Mouse (Mus musculus): Measurements from ENCODE around the gene Mtus2.
A peak's percentile ranks its signal among the peaks of the same experiment; 100 is the strongest.
"Not testable (repeated sequence)": the region's sequence is repeated elsewhere in the genome, so short reads cannot be mapped to it uniquely, and the experiment has no call there.

The Mtus2 gene

GRCm38 (mm10) chr5:148280321-148280720, 323.2 kb downstream of the Mtus2 start:
- DNase-seq (ENCODE audit: low spot score in 2 of 2): no peak

GRCm38 (mm10) chr5:148282093-148282492, 325.0 kb downstream of the Mtus2 start:
- DNase-seq (ENCODE audit: low spot score in 2 of 2): no peak

GRCm38 (mm10) chr5:148282631-148283030, 325.5 kb downstream of the Mtus2 start:
- no peak for DNase-seq (ENCODE audit: low spot score in 2 of 2)

GRCm38 (mm10) chr5:148283177-148283576, 326.1 kb downstream of the Mtus2 start:
- no peak for DNase-seq (ENCODE audit: low spot score in 2 of 2)

- DNase-seq (ENCODE audit: low spot score in 2 of 2): peak in 1 of 2 experiments; percentile 21
Observed at GRCm38 (mm10) chr5:148283584-148283983, 326.5 kb downstream of the Mtus2 start.

- no peak for DNase-seq (ENCODE audit: low spot score in 2 of 2)
Observed at GRCm38 (mm10) chr5:148287529-148287928, 330.4 kb downstream of the Mtus2 start.

GRCm38 (mm10) chr5:148288804-148289203, 331.7 kb downstream of the Mtus2 start:
- DNase-seq (ENCODE audit: low spot score in 2 of 2): no peak

GRCm38 (mm10) chr5:148289951-148290350, 332.8 kb downstream of the Mtus2 start:
- no peak for DNase-seq (ENCODE audit: low spot score in 2 of 2)

GRCm38 (mm10) chr5:148292862-148293261, 335.7 kb downstream of the Mtus2 start:
- DNase-seq (ENCODE audit: low spot score in 2 of 2): no peak

- DNase-seq (ENCODE audit: low spot score in 2 of 2): no peak
Observed at GRCm38 (mm10) chr5:148293346-148293745, 336.2 kb downstream of the Mtus2 start.

- no peak for DNase-seq (ENCODE audit: low spot score in 2 of 2)
Observed at GRCm38 (mm10) chr5:148302968-148303367, 345.8 kb downstream of the Mtus2 start.

GRCm38 (mm10) chr5:148304112-148304511, 347.0 kb downstream of the Mtus2 start:
- no peak for DNase-seq (ENCODE audit: low spot score in 2 of 2)

GRCm38 (mm10) chr5:148310790-148311189, 353.7 kb downstream of the Mtus2 start:
- DNase-seq (ENCODE audit: low spot score in 2 of 2): no peak

- no peak for DNase-seq (ENCODE audit: low spot score in 2 of 2)
Observed at GRCm38 (mm10) chr5:148312443-148312842, 355.3 kb downstream of the Mtus2 start.

- DNase-seq (ENCODE audit: low spot score in 2 of 2): no peak
Observed at GRCm38 (mm10) chr5:148314931-148315330, 357.8 kb downstream of the Mtus2 start.

GRCm38 (mm10) chr5:148325317-148325885, 368.3 kb downstream of the Mtus2 start:
- no peak for DNase-seq (ENCODE audit: low spot score in 2 of 2)

GRCm38 (mm10) chr5:148326295-148326694, 369.2 kb downstream of the Mtus2 start:
- DNase-seq (ENCODE audit: low spot score in 2 of 2): not testable (repeated sequence)

- DNase-seq (ENCODE audit: low spot score in 2 of 2): no peak
Observed at GRCm38 (mm10) chr5:148328982-148329381, 371.9 kb downstream of the Mtus2 start.

GRCm38 (mm10) chr5:148331229-148331776, 374.2 kb downstream of the Mtus2 start:
- no peak for DNase-seq (ENCODE audit: low spot score in 2 of 2)

GRCm38 (mm10) chr5:148331926-148332621, 375.0 kb downstream of the Mtus2 start:
- DNase-seq (ENCODE audit: low spot score in 2 of 2): no peak

GRCm38 (mm10) chr5:148332622-148332974, 375.5 kb downstream of the Mtus2 start:
- peak in 1 of 2 experiments; percentile 74 for DNase-seq (ENCODE audit: low spot score in 2 of 2)

- DNase-seq (ENCODE audit: low spot score in 2 of 2): no peak
Observed at GRCm38 (mm10) chr5:148339126-148339525, 382.0 kb downstream of the Mtus2 start.

- no peak for DNase-seq (ENCODE audit: low spot score in 2 of 2)
Observed at GRCm38 (mm10) chr5:148342061-148342741, 385.1 kb downstream of the Mtus2 start.

Measured in frontal cortex, postnatal 10 days (tissue).